Mouse (Mus musculus): ENCODE data around the gene Dock7. TPM values are rescaled to one million over a fixed set of nuclear protein-coding genes. Genes with fewer than 3 reads are reported as not detected.

Dock7 gene
- total and polyA plus RNA-seq, 2 experiments = 6.7 to 25.7 TPM

GRCm38 (mm10) chr4:99091777-99092176 lies 28.9 kb downstream of the Dock7 start:
- H3K9ac ChIP-seq (ENCODE audit: low read depth, low read length) = no peak overlapping the region
- DNase-seq (ENCODE audit: extremely low read depth, low read depth, low spot score) = no peak
- no peaks in the 10 kb centered on the region; the same call in 1 of the 2 replicates for H3K79me2 ChIP-seq (ENCODE audit: control insufficient read depth, insufficient read depth, low read length)
- no peaks in the 10 kb centered on the region for H3K4me1 ChIP-seq (ENCODE audit: control insufficient read depth, insufficient read depth, low read length)
- no peaks in the 10 kb centered on the region for H3K27me3 ChIP-seq (ENCODE audit: control insufficient read depth, insufficient read depth, low read length)
- TF ChIP-seq CTCF (IDR thresholded peaks at IDR 0.05; ENCODE audit: low read depth, low read length) = no peak
- no peak for TF ChIP-seq POLR2A (IDR thresholded peaks at IDR 0.05; ENCODE audit: extremely low read depth, insufficient read depth, low read length)
- H3K4me3 ChIP-seq (ENCODE audit: insufficient read depth, low read depth, low read length) = no peak overlapping the region
- no peaks in the 10 kb centered on the region; the same call in 1 of the 2 replicates for H3K36me3 ChIP-seq (ENCODE audit: control insufficient read depth, insufficient read depth, low read length)
- WGBS = 84% methylated on average over 3 of the region's 3 CpGs
- H3K27ac ChIP-seq (replicated peaks; ENCODE audit: insufficient read depth, low read depth, low read length) = no peak overlapping the region

GRCm38 (mm10) chr4:99091151-99091701 lies 29.5 kb downstream of the Dock7 start:
- WGBS = 51% methylated on average over 3 of the region's 3 CpGs
- H3K4me3 ChIP-seq (ENCODE audit: insufficient read depth, low read depth, low read length) = no peak overlapping the region
- H3K79me2 ChIP-seq (ENCODE audit: control insufficient read depth, insufficient read depth, low read length) = no peaks in the 10 kb centered on the region; the same call in 1 of the 2 replicates
- no peak overlapping the region for H3K27ac ChIP-seq (replicated peaks; ENCODE audit: insufficient read depth, low read depth, low read length)
- DNase-seq (ENCODE audit: extremely low read depth, low read depth, low spot score) = no peak
- H3K36me3 ChIP-seq (ENCODE audit: control insufficient read depth, insufficient read depth, low read length) = no peaks in the 10 kb centered on the region; the same call in 1 of the 2 replicates
- H3K4me1 ChIP-seq (ENCODE audit: control insufficient read depth, insufficient read depth, low read length) = no peaks in the 10 kb centered on the region
- no peak overlapping the region for H3K9ac ChIP-seq (ENCODE audit: low read depth, low read length)
- TF ChIP-seq CTCF (IDR thresholded peaks at IDR 0.05; ENCODE audit: low read depth, low read length) (no peak), POLR2A (IDR thresholded peaks at IDR 0.05; ENCODE audit: extremely low read depth, insufficient read depth, low read length) (no peak)
- no peaks in the 10 kb centered on the region for H3K27me3 ChIP-seq (ENCODE audit: control insufficient read depth, insufficient read depth, low read length)

GRCm38 (mm10) chr4:99087760-99088485 lies 32.8 kb downstream of the Dock7 start:
- Histone ChIP-seq H3K79me2 (ENCODE audit: control insufficient read depth, insufficient read depth, low read length) (no peaks in the 10 kb centered on the region), H3K9ac (ENCODE audit: low read depth, low read length) (no peak overlapping the region), H3K4me3 (ENCODE audit: insufficient read depth, low read depth, low read length) (no peak overlapping the region), H3K36me3 (ENCODE audit: control insufficient read depth, insufficient read depth, low read length) (peaks cover 3% of the 10 kb centered on the region; the same call in 1 of the 2 replicates), H3K27ac (replicated peaks; ENCODE audit: insufficient read depth, low read depth, low read length) (no peak overlapping the region), H3K27me3 (ENCODE audit: control insufficient read depth, insufficient read depth, low read length) (no peaks in the 10 kb centered on the region), H3K4me1 (ENCODE audit: control insufficient read depth, insufficient read depth, low read length) (no peaks in the 10 kb centered on the region)
- TF ChIP-seq POLR2A (IDR thresholded peaks at IDR 0.05; ENCODE audit: extremely low read depth, insufficient read depth, low read length) = no peak
- no peak for TF ChIP-seq CTCF (IDR thresholded peaks at IDR 0.05; ENCODE audit: low read depth, low read length)
- no peak for DNase-seq (ENCODE audit: extremely low read depth, low read depth, low spot score)
- WGBS = 95% methylated on average over 17 of the region's 17 CpGs

GRCm38 (mm10) chr4:99083862-99084261 lies 36.9 kb downstream of the Dock7 start:
- peaks cover 3% of the 10 kb centered on the region; the same call in 1 of the 2 replicates for H3K36me3 ChIP-seq (ENCODE audit: control insufficient read depth, insufficient read depth, low read length)
- WGBS = 94% methylated on average over 3 of the region's 3 CpGs
- no peak overlapping the region for H3K27ac ChIP-seq (replicated peaks; ENCODE audit: insufficient read depth, low read depth, low read length)
- no peaks in the 10 kb centered on the region for H3K79me2 ChIP-seq (ENCODE audit: control insufficient read depth, insufficient read depth, low read length)
- no peak for DNase-seq (ENCODE audit: extremely low read depth, low read depth, low spot score)
- H3K9ac ChIP-seq (ENCODE audit: low read depth, low read length) = no peak overlapping the region
- TF ChIP-seq POLR2A (IDR thresholded peaks at IDR 0.05; ENCODE audit: extremely low read depth, insufficient read depth, low read length) (no peak), CTCF (IDR thresholded peaks at IDR 0.05; ENCODE audit: low read depth, low read length) (no peak)
- no peaks in the 10 kb centered on the region for H3K27me3 ChIP-seq (ENCODE audit: control insufficient read depth, insufficient read depth, low read length)
- no peaks in the 10 kb centered on the region for H3K4me1 ChIP-seq (ENCODE audit: control insufficient read depth, insufficient read depth, low read length)
- no peak overlapping the region for H3K4me3 ChIP-seq (ENCODE audit: insufficient read depth, low read depth, low read length)

GRCm38 (mm10) chr4:99081169-99081568 lies 39.5 kb downstream of the Dock7 start:
- H3K79me2 ChIP-seq (ENCODE audit: control insufficient read depth, insufficient read depth, low read length) = no peaks in the 10 kb centered on the region
- DNase-seq (ENCODE audit: extremely low read depth, low read depth, low spot score) = no peak
- no peak overlapping the region for H3K9ac ChIP-seq (ENCODE audit: low read depth, low read length)
- H3K4me3 ChIP-seq (ENCODE audit: insufficient read depth, low read depth, low read length) = no peak overlapping the region
- H3K36me3 ChIP-seq (ENCODE audit: control insufficient read depth, insufficient read depth, low read length) = peaks cover 10% of the 10 kb centered on the region; the same call in 1 of the 2 replicates
- no peak for TF ChIP-seq CTCF (IDR thresholded peaks at IDR 0.05; ENCODE audit: low read depth, low read length)
- no peak for TF ChIP-seq POLR2A (IDR thresholded peaks at IDR 0.05; ENCODE audit: extremely low read depth, insufficient read depth, low read length)
- 87% methylated on average over 1 of the region's 1 CpGs for WGBS
- no peaks in the 10 kb centered on the region for H3K27me3 ChIP-seq (ENCODE audit: control insufficient read depth, insufficient read depth, low read length)
- no peak overlapping the region for H3K27ac ChIP-seq (replicated peaks; ENCODE audit: insufficient read depth, low read depth, low read length)
- H3K4me1 ChIP-seq (ENCODE audit: control insufficient read depth, insufficient read depth, low read length) = no peaks in the 10 kb centered on the region

GRCm38 (mm10) chr4:99078005-99078404 lies 42.7 kb downstream of the Dock7 start:
- no peak overlapping the region for H3K4me3 ChIP-seq (ENCODE audit: insufficient read depth, low read depth, low read length)
- no peak overlapping the region for H3K27ac ChIP-seq (replicated peaks; ENCODE audit: insufficient read depth, low read depth, low read length)
- H3K9ac ChIP-seq (ENCODE audit: low read depth, low read length) = no peak overlapping the region
- no peaks in the 10 kb centered on the region for H3K79me2 ChIP-seq (ENCODE audit: control insufficient read depth, insufficient read depth, low read length)
- TF ChIP-seq POLR2A (IDR thresholded peaks at IDR 0.05; ENCODE audit: extremely low read depth, insufficient read depth, low read length) = no peak
- H3K27me3 ChIP-seq (ENCODE audit: control insufficient read depth, insufficient read depth, low read length) = no peaks in the 10 kb centered on the region
- peaks cover 10% of the 10 kb centered on the region; the same call in 1 of the 2 replicates for H3K36me3 ChIP-seq (ENCODE audit: control insufficient read depth, insufficient read depth, low read length)
- H3K4me1 ChIP-seq (ENCODE audit: control insufficient read depth, insufficient read depth, low read length) = no peaks in the 10 kb centered on the region
- WGBS = 66% methylated on average over 3 of the region's 3 CpGs
- DNase-seq (ENCODE audit: extremely low read depth, low read depth, low spot score) = no peak
